Mouse (Mus musculus): Measurements from ENCODE around the gene Tedc1.
"Not testable (repeated sequence)": the region's sequence is repeated elsewhere in the genome, so short reads cannot be mapped to it uniquely, and the experiment has no call there.

Tedc1 gene

GRCm38 (mm10) chr12:113152991-113153525 lies 3.2 kb upstream of the Tedc1 start:
- DNase-seq (ENCODE audit: low spot score in 2 of 2) = no peak

GRCm38 (mm10) chr12:113153971-113154370 lies 2.2 kb upstream of the Tedc1 start:
- no peak for DNase-seq (ENCODE audit: low spot score in 2 of 2)

GRCm38 (mm10) chr12:113154747-113155075 lies 1.5 kb upstream of the Tedc1 start:
- DNase-seq (ENCODE audit: low spot score in 2 of 2) = no peak

DNA sequence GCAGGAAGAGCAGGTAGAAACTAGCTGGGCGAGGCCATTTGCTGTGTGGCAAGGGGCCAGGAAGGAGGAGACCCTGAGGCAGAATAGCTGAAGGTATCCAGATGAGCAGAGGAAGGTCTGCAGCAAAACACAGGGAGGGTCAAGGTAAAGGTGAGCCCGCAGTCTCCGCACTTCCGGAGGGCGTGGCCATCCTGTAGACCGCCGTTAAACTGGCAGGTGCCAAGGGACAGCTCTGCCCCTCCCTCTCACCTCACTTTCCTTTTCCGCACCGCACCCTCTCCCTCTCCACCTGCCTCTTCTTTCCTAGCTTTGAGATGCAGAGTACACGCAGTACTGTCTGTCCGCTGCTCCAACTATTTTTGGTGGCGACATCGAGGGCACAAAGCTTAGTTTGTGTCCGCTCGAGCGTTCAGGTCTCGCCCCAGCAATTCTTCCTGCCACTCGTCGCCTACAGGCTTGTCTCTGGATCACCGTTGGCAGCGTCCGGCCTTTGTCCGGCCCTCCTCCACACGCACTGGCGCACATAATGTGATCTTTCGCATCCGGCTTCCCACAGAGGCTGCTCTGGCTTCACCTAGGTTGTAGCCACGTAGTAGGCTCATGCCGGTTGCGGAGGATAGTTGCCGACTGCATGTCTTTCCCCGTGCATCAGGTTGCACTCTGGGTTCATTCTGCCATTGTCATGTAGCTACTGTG lies 997 bp upstream of the Tedc1 start:
- DNase-seq (ENCODE audit: low spot score in 2 of 2) = peak in 1 of 2 experiments; percentile 33

DNA sequence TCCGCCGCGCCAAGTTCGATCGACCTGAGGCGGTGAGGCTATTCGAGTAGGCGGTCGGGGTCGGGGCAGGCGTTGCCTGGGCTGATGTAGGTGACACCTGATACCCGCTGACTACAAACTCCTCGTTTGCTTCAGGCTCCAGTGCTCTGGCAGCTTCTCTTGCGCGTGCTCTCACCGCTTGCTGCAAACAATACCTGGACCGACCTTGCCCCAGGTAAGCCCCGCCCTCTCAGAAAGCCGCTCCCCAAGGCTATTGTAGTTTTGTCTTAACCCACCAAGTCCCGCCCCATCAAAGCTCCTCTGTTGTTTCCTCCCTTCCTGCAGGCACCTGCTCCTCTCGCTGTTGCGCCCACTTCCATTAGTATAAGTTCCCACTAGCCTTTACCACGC lies 314 bp downstream of the Tedc1 start:
- DNase-seq (ENCODE audit: low spot score in 2 of 2) = no peak

- peak in 1 of 2 experiments; percentile 14 for DNase-seq (ENCODE audit: low spot score in 2 of 2)
Observed at GRCm38 (mm10) chr12:113157002-113157401, 781 bp downstream of the Tedc1 start.

GRCm38 (mm10) chr12:113157521-113157920 lies 1.3 kb downstream of the Tedc1 start:
- DNase-seq (ENCODE audit: low spot score in 2 of 2) = no peak

DNA sequence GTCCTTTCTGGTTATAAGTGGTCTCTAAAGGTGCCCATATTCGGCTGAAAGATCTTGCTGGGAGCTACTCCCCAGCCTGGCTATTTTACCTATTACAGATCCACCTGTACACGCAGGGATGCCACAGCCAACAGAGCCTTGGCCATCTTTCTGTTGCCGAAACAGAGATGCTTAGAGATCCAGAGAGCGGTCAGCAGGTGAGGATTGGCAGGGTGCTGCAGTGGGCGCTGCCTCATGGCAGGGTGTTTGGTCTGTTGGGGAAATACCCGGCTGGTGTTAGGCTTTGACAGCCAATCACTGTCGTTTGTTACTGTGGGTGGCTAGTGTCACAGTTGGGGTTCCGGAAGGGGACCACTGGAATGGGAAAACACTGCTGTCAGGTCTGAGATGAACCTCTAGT lies 1.8 kb downstream of the Tedc1 start:
- DNase-seq (ENCODE audit: low spot score in 2 of 2) = no peak

GRCm38 (mm10) chr12:113163561-113164006 lies 7.4 kb downstream of the Tedc1 start:
- peak in 1 of 2 experiments; percentile 61 for DNase-seq (ENCODE audit: low spot score in 2 of 2)

DNA sequence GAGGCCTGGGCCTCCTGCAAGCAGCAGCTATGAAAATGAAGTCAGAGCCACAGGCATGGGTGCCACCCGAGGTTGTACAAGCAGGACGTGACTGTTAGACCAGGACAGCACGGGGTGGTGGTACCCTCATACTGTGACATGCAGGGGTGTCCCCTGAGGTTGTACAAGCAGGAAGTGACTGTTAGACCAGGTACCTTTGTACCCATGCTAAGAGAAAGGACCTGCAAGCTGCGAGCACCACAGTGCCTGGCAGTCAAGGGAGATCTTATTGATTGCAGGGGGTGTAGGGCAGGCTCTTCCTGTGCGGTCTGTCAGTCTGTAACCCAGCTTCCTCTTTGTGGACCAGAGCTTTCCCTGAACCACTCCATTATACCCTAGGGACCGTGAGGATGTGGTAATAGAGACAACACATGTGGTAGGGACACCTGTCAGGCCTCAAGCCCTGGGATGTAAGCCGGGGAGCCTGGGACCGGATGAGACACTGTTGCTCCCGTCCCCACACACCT lies 11.9 kb downstream of the Tedc1 start:
- no peak for DNase-seq (ENCODE audit: low spot score in 2 of 2)

GRCm38 (mm10) chr12:113176960-113177725 lies 20.9 kb downstream of the Tedc1 start:
- DNase-seq (ENCODE audit: low spot score in 2 of 2) = no peak

GRCm38 (mm10) chr12:113181020-113181419 lies 24.8 kb downstream of the Tedc1 start:
- no peak for DNase-seq (ENCODE audit: low spot score in 2 of 2)

DNA sequence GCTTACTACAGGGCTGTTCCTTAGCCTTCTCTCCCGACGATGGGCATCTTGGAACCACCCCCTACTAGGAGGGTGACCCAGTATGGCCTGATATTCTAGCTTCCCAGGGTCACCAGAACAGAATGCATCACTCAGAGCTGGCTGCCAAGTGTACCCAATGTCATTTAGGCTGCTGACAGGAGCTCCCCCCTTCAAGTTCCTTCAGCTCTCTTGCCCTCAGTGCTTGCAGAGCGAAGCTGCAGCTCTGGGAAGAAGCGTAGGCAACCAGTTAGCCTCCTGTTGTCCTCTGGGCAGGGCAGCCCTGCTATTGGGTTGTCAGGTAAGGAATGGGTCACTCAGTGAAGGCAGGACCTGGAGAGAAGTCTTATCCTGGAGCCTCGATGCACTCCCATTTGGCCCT lies 28.7 kb downstream of the Tedc1 start:
- no peak for DNase-seq (ENCODE audit: low spot score in 2 of 2)

- DNase-seq (ENCODE audit: low spot score in 2 of 2) = no peak
Observed at GRCm38 (mm10) chr12:113185442-113186291, 29.4 kb downstream of the Tedc1 start, which contains the start of gene Tmem121. Gene Tmem121, plus strand, starts transcription at chr12:113185930.

GRCm38 (mm10) chr12:113186326-113187010 lies 30.2 kb downstream of the Tedc1 start:
- DNase-seq (ENCODE audit: low spot score in 2 of 2) = no peak

GRCm38 (mm10) chr12:113187011-113187375 lies 30.8 kb downstream of the Tedc1 start:
- no peak for DNase-seq (ENCODE audit: low spot score in 2 of 2)

- peak in 1 of 2 experiments; percentile 93 for DNase-seq (ENCODE audit: low spot score in 2 of 2)
Observed at GRCm38 (mm10) chr12:113187584-113188295, 31.5 kb downstream of the Tedc1 start.

- DNase-seq (ENCODE audit: low spot score in 2 of 2) = no peak
Observed at GRCm38 (mm10) chr12:113188349-113189055, 32.3 kb downstream of the Tedc1 start.

GRCm38 (mm10) chr12:113193423-113193822 lies 37.2 kb downstream of the Tedc1 start:
- DNase-seq (ENCODE audit: low spot score in 2 of 2) = no peak

DNA sequence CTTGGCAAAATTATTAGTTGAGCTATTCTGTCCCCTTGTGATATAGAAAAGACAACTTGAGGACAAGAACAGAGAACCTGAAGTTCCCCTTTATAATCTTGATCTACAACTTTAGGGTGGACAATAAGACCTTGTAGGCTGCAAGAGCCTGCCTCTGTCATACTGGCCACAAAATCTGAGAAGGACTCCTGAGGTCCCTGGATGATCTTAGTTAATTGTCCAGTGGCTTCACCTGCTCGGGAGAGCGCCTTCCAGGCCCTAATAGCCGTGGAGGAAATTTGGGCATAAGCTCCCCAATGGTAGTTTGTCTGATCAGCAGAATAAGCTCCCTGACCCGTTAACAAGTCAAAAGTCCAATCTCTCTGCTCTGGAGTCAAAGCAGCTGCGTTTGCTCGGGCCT lies 42.9 kb downstream of the Tedc1 start:
- DNase-seq (ENCODE audit: low spot score in 2 of 2) = not testable (repeated sequence)

Measured in left cerebral cortex, adult 9 months (tissue).